Mouse (Mus musculus) myocyte (in vitro differentiated cells): ENCODE results near the gene Adamts12.

Experiments used
- CEBPB ChIP-seq: IDR thresholded peaks from 2 replicates; pipeline ENCODE4 v1.6.1; 2011; ENCODE audit warnings: mild to moderate bottlenecking, moderate library complexity; ENCODE audit not compliant: poor library complexity, insufficient read depth, severe bottlenecking
- E2F4 ChIP-seq: IDR thresholded peaks from one replicate; pipeline ENCODE4 v1.6.1; 2011; ENCODE audit warnings: mild to moderate bottlenecking, control low read depth, moderate library complexity; ENCODE audit not compliant: insufficient read depth
- MAX ChIP-seq: IDR thresholded peaks from one replicate; pipeline ENCODE4 v1.6.1; 2011; ENCODE audit warnings: low read depth, mild to moderate bottlenecking, control low read depth
- MYOD1 ChIP-seq, 3 experiments: IDR thresholded peaks; one replicate each; pipeline ENCODE4 v1.6.1; 2011; ENCODE audit warnings: control low read depth in 2 of 3, low read depth in 2 of 3, mild to moderate bottlenecking in 2 of 3, moderate library complexity in 1 of 3; ENCODE audit not compliant: insufficient read length in 2 of 3, control insufficient read depth in 1 of 3
- MYOG ChIP-seq, 3 experiments: IDR thresholded peaks; one replicate each; pipeline ENCODE4 v1.6.1; 2011; ENCODE audit warnings: control low read depth in 2 of 3, low read depth in 2 of 3, mild to moderate bottlenecking in 2 of 3; ENCODE audit not compliant: insufficient read length in 2 of 3, control insufficient read depth in 1 of 3, insufficient read depth in 1 of 3
- POLR2A ChIP-seq: IDR thresholded peaks from one replicate; pipeline ENCODE4 v1.6.1; 2011; ENCODE audit warnings: low read depth, mild to moderate bottlenecking, control low read depth, moderate library complexity; ENCODE audit not compliant: insufficient read length
- POLR2AphosphoS2 ChIP-seq: IDR thresholded peaks from one replicate; pipeline ENCODE4 v1.6.1; 2011; ENCODE audit warnings: low read depth, control low read depth; ENCODE audit not compliant: insufficient read length
- REST ChIP-seq: IDR thresholded peaks from one replicate; pipeline ENCODE4 v1.6.1; 2011; ENCODE audit warnings: mild to moderate bottlenecking, control low read depth, moderate library complexity; ENCODE audit not compliant: insufficient read depth, insufficient read length
- SRF ChIP-seq: IDR thresholded peaks from one replicate; pipeline ENCODE4 v1.6.1; 2011; ENCODE audit warnings: low read depth; ENCODE audit not compliant: control insufficient read depth, insufficient read length
- TCF12 ChIP-seq: IDR thresholded peaks from one replicate; pipeline ENCODE4 v1.6.1; 2011; ENCODE audit warnings: mild to moderate bottlenecking, control low read depth; ENCODE audit not compliant: poor library complexity, insufficient read depth, severe bottlenecking
- TCF3 ChIP-seq: IDR thresholded peaks from one replicate; pipeline ENCODE4 v1.6.1; 2011; ENCODE audit warnings: low read depth, control low read depth; ENCODE audit not compliant: insufficient read length
- USF1 ChIP-seq: IDR thresholded peaks from one replicate; pipeline ENCODE4 v1.6.1; 2011; ENCODE audit warnings: low read depth, mild to moderate bottlenecking, control low read depth, moderate library complexity

DNA sequence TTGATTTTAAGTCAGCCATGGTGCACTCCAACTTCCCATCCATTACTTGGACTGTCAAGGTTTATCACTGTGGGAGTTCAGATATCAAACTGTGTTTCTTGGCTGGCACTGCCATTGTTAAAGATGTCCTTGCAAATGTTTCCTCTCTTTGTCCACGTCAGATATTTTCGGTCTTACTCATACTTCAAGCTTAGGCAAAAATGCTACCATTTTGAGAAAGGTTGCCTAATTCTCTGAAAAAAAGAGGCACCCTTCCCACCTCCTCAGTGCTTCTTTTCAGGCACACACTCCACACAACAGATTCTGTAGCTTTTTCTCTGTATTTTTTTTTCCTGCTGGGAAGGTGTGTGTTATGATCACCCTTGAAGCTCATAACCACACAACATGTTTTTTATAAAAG is 23.4 kb upstream of the Adamts12 start:
- no peak for TF ChIP-seq USF1
- TF ChIP-seq CEBPB: no peak
- no peak for TF ChIP-seq POLR2AphosphoS2
- TF ChIP-seq MYOG (IDR thresholded peaks at IDR 0.05; ENCODE audit: control insufficient read depth in 1 of 3, insufficient read depth in 1 of 3, insufficient read length in 2 of 3, low read depth in 2 of 3): no peak
- no peak for TF ChIP-seq MAX
- TF ChIP-seq POLR2A: no peak
- TF ChIP-seq TCF3: no peak
- TF ChIP-seq TCF12: no peak
- TF ChIP-seq E2F4: no peak
- TF ChIP-seq MYOD1 (IDR thresholded peaks at IDR 0.05; ENCODE audit: control insufficient read depth in 1 of 3, insufficient read length in 2 of 3, low read depth in 2 of 3): no peak
- TF ChIP-seq SRF: no peak
- TF ChIP-seq REST: no peak
